Mouse (Mus musculus): ENCODE data around the gene Stx8.
A peak's percentile ranks its signal among the peaks of the same experiment; 100 is the strongest.

Gene Stx8

DNA sequence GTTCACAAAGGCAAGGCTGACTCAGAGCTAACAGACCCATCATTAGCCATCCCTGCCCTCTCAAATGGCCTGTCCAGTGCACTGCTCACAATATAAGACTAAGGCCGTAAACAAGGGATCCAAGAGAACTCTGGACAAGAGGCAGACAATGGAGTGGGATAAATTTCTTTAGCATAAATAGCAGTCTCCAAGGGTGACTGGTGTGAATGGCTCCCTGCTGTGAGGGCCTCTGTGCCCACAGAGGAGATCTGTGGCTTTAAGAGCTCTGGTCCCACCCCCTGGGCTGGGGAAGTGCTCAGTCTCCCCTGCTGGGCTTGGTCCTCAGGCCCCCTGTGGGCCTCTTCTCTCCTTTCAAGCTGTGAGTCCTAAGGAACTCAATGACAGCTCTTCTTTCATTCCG is 184.9 kb downstream of the Stx8 start:
- no peak for DNase-seq

DNA sequence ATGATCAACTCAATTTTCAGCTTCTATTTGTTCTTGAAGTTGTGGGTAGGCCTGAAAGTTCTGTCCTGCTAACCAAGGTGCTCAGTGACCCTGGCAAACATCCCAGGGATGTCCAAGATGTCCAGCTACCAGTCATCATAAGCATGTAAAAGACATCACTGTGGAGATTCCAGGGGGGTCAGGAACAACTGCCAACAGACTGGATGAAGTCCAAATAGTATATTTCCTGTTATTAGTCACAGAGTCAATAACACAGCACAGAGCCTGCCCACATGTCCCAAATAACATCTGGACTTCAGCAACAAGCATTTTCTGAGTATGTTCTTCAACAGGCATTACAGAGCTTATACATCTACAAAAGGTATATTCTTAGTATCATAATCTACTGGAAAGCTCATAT is 189.8 kb downstream of the Stx8 start:
- no peak for DNase-seq

DNA sequence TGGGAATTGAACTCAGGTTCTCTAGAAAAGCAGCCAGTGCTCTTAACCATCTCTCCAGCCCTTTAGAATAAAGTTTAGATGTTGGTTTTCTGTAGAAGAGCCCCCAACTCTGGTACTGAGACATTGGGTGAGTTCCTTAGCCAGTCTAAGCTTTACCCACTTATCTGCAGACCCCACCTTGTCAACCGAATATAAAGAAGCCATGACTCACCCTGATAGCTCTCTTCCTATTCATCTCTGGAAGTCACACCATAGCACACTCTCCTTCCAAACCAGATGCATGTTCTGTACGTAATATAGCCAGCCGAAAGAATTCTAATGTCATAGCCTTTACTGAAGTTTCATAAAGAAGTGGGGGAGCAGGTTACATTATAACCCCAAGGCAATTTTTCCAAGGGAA is 192.2 kb downstream of the Stx8 start:
- DNase-seq, result no peak

DNA sequence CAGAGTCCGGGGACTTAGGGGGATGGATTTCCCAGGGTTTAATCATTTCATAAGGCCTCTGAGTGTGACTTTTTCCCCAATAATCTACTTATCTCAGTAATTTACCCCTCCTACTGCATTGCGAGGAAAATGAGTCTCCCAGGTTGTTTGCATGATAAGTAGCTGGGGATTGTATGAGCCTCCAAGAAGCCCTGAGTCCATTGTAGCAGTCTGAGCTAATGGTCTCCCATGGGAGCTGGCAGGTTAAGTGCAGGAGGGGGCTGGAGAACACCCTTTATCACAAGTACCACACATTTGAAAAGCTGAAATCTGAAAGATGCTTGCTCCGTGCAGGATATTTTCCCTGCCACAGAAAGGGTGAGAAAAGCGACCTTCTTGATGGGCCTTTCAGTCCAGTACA is 193.9 kb downstream of the Stx8 start:
- no peak for DNase-seq

DNA sequence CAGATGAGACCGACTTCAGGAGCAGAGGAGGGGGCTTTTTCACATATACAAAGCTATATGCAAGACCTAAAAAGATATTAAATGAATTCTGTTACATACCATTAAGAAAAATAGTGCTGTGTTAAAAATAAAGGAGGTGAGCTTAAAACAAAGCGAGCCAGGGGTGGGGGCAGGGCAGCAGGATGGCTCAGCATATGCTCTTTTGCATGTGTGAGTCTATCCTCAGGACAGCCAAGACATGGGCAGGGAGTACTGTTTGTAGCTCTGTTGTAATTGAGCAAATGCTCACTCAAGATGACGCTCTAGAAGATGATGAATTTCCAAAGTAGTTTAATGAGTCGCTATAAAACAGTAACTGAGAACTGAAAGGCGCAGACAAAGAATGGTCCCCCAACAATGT is 198.4 kb downstream of the Stx8 start:
- no peak for DNase-seq

DNA sequence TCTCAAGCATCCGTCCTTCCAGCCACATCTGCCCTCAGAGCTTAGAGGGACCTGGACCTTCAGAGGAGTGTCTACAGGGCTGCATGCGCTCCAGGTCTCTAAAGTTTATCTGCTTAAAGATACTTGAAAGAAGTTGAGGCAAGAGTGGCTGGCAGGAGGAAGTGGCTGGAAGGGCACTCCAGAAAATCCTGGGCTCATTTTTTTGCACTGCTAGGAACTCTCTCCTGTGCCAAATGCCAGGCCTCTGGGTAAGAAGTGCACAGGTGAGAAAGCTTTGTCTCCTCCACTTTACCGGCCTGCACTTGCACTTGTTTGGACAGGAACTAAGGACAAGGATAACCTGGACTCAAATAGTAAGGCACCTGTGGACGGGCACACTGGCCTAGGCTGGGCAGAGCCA is 202.4 kb downstream of the Stx8 start:
- DNase-seq, result no peak

DNA sequence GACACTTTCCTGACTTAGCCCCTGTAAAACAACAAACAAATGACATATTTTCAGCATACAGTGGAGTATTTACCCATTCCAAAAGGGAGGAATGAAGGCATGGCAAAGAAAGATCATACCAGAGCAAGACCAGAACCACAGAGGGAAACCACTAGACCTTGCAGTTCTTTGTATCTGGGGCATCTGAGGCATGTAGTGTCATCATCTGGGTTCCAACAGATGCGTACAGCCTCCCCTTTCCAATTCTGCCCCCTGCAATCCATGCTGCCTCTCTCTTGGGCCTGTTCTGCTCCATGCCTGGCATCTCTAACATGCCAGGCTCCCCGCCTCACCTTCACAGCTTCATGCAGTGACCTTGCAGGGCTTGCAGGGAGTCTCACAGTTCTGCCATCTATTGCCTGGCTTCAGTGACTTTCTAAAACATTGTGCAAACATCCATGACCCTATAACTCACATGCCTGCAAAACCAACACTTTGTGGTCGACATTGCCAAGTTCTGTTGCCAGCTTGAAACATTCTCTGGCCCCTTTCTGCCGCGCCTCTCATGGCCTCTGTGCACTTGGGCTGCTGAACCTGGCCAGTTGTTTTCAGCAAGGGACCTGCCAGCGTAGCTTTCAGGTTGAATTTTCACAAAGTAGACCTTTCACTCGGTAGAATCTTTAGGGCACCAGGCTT is 206.1 kb downstream of the Stx8 start:
- no peak for DNase-seq

DNA sequence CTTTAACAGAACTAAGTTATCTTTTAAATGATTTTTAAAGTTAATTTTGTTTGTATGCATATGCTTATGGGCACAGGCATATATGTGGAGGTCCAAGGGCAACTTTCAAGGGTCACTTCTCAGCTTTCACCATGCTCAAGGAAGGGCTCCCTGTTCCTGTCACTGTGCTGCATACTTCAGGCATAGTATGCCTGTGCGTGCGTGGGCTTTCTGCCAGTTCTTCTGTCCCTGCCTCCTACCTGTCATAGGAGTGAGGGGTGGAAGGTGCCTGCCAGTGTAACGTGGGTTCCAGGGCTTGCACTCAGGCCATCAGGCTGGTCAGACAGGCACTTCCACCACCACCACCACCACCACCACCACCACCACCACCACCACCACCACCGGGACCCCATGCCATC is 206.7 kb downstream of the Stx8 start:
- peak; percentile 47 for DNase-seq

DNA sequence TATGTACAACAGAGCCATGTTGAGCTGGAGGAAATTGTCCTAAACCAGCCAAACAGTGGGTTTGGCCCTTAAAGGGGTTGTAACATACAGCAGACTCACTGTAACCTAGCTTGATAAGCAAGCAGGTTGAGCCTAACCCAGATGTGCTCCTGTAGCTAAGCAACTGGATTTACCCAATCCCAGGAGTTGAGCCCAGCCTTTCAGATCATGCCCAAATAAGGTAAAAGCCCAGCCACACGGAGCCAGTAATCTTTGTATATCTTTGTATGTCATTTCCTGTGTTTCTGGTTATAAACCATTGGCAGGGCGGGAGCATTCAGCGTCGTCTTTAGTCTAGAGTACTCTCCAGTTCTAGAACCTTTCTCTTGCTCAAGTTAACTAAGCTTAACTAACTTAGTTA is 210.6 kb downstream of the Stx8 start:
- no peak for DNase-seq

DNA sequence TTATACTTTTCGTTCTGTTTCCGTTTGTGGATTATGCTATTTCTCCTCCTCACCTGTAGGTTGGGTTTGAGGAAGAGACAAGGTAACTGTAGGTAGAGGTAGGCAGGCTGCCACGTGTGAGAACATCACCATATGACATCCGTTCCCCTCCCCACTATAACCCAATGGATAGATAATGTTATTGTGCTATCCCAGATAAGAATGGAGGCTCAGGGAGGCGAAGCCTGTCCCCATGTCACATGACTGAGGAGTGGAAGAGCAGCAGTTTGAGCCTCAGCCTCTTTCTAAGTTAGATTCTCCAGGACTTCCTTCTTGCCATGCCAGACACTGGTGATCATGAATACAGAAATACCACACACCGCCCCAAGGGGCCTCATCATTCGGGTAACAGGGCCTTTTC is 211.4 kb downstream of the Stx8 start:
- no peak for DNase-seq

DNA sequence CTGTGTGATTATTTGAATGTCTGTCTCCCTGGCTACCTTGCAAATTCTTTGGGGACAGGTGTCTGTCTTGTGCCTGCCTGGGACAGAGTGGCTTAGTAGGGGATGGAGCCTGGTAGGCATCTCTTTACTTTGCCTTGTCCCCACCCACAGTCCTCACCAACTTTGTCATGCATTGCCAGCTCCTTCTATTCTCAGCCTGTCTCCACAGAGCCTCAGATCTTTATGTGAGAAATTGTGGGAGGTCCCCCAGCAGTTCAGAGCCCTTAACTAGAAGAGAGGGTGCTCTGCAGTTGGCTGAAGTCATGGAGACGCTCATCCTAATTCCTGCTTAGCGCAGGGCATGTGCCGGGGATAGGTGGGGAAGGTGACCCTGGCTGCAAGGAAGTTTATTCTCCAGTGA is 219.7 kb downstream of the Stx8 start:
- DNase-seq, result no peak

DNA sequence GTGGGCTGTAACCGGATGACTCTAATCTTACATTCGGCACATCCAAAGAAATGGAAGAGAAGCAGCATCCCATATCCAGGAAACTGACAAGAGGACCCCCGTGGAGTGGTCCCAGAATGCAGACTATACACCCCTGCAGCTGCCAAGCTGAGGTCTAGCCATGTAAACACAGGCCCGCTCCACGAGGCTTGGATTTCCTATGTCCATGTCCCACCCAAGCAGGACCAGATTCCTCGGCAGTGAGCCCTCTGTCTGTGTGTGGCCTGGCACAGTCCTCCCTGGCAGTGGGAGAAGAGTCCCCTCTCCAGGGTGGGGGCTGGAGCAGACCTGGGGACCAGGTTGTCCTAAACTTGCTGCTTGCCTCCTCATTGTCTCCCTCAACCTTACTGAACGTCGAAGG is 221.2 kb downstream of the Stx8 start:
- no peak for DNase-seq

DNA sequence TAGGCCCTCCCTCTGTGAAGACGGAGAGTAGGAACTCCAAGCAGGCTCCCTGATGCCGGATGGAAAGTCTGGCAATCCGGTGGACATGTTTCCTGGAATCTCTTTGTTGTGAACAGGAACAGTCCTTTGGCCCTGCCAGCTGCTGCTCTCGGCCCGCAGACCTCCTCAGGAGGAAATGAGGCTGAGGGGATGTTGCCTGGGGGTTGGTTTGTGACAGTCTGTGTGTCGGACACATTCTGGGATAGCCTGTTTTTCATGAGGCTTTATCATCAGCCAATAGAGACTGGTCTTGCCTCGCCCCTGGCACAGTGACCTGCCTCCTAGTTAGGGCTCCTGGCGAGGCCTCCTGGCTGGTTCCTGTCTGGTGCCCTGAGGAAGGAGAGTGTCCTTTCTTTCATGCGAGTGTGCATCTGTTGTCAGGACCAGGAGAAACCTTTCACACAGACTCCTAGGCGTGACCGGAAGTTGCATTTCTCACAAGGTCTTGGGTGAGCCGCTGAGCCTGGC is 222.8 kb downstream of the Stx8 start:
- DNase-seq, result peak; percentile 66

DNA sequence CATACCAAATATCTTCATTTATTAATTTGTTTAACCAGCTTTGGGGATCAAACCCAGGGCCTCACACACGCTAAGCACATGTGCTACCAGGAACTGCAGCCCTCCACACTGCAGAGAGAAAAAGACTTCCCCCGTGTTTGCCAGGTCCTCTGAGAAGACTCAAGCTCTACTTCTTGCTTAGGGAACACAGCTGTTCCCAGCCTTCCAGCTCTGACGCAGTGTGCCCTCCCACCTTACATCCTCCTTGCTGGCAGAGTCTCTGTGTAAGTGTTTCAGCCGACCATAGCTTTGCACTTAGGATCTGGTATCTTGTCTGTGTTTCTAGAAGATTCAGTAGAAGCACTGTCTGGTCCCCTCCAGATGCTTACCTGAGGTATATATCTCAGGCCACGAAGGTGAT is 224.9 kb downstream of the Stx8 start:
- no peak for DNase-seq

DNA sequence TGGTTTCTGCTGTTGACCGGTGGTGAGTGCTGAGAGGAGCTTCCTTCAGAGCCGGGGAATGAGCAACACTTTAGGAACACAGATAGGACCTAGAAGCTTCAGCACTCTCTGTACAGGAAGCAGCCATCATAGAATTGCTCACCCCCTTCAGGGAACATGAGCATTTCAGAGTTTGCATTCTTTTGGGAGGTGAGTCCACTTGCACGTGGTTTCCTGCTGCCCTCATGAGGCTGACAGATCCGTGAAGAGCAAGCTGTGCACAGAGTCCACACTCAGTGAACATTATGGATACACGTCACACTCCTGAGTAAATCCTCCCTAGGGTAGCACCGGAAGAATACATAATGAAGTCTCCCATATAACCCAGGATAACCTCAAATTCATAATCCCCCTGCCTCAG is 229.2 kb downstream of the Stx8 start:
- no peak for DNase-seq

DNA sequence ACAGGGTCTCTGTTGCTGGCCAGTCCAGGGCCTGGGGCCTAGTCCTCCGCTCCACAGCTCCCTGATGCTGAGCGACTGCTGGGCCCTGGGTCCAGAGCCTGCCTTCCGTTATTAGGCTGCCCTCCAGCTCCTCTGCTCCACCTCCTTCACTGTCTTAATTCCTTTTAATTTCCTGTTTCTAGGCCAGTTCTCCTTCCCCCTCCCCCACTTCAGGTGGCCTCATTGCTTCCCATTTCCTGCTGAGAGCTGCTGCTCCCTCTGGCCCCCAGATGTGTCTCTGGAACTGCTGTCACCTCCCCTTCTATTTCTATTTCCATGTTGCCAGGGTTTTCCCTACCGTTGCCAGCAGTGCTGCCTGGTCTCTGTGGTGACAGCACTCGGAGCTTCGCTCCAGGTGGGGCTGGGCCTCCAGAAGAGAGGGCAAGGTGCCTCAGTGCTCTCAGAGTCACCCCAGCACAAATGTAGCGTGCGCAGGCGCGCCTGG is 229.7 kb downstream of the Stx8 start:
- no peak for DNase-seq

DNA sequence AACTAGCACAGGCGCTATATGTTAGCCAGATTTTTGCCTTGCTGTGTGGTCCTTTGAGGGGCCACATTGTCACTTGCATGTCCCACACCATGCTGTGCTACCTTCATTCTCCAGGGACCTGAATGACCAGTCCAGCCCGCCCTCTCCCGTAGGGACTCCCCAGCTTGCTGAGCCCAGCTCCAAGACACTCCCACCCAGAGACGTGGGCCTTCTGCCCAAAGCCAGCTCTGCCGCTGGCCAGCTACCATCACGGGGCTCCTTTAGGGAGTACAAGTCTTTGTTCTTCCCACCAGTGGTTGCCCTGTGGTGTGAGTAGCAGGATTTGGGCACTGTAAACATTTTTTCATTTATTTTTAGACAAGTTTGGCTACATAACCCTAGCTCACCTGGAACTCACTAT is 230.6 kb downstream of the Stx8 start:
- no peak for DNase-seq

DNA sequence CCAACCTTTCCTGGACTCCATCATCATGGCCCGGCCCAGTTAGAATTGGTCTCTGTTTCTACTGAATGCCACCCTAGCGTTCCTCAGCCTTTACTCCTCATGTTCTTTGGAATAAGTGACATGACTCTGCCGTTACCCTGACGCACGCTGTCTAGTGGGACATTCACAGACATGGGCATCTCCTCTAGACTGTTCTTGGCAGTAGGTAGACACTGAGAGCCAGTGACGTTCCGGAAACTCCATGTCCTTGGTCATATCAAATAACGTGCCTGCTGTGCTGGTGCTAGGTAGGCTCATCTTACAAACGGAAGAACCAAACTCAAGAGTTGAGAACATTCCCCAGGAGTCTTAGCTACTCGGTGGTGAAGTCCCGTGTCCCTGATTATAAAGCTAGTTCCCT is 231.5 kb downstream of the Stx8 start:
- no peak for DNase-seq

DNA sequence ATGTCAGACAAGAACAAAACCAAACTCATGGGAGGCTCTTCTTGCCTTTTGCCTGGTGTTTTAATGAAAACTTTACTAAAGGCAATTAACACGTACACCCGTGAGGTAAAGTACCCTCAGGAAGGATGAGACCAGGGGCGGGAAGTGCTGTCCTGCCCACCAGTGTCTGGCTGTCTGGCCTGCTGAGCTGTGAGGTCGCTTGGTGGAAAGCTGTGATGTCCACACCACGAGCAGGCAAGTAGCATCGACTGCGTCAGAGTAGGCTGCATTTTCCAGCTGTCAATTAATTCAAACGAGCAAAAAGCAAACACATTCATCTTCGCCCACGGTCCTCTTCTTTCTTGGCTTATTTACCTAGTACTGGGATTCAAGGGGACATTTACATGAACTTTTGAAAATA is 232.7 kb downstream of the Stx8 start:
- DNase-seq, result no peak

DNA sequence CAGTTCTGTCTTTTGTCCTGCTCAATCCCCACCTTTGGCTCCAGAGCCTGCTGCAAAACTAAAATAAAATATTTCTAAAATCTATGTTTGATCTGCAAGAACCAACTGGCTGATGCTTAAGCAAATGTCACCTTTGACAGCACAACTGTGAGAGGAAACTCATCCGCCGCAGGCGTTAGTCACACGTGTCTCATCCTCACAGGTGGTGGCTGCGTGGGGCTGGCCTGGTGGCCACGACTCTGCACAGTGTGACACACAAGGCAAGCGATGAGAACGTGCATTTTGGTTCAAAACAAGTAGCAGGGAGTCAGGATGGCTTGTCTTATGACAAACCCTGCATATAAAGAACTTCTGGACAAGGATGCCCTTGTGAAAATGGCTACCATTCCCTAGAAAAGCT is 233.1 kb downstream of the Stx8 start:
- no peak for DNase-seq

DNA sequence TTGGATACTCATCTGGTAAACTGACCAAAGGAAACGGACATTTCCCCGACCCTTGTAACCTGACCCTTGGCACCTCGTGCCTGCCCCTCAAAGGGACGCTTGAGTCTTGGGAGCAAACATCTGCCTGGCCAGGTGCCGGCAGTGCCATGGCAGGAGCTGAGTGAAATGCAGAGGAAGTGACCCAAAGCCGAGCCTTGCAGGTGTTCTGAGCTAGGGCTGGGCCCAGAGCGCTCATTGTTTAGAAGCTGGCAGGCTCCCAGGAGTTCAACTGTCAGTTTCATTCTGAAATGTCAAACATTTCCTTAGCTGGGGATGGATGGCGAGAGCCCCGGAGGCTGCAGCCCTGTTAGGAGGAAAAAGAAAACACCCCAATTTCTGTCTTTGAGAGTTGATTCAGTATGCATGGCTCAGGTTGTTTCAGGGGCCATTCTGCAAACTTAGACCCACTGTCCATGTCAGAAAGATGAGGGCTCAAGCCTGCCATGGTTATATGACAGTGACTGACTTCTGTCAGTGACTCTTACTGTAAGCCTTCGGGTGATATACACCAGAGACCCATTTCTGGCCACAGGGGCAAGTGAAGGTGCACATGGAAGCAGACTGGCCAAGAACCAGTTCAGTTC is 233.9 kb downstream of the Stx8 start:
- DNase-seq, result peak; percentile 69

DNA sequence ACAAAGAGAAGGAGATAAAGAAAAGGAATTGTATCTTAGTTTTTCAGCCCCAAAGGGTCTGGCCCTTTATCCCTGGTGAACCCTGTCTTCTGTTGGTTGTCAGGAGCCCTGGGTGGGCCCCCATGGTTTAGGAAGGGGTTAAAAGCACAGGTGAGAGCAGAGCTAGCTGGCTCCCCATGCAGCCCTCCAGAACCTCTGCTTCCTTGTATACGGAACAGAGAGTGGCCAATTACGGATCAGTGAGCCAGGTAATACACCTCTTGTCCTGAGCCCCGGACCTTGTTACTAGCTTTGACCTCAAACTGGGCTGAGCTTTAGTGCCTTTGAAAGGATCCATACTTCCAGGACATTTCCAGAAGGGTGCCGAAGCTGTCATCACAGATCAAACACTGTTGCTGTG is 234.5 kb downstream of the Stx8 start:
- DNase-seq, result no peak

DNA sequence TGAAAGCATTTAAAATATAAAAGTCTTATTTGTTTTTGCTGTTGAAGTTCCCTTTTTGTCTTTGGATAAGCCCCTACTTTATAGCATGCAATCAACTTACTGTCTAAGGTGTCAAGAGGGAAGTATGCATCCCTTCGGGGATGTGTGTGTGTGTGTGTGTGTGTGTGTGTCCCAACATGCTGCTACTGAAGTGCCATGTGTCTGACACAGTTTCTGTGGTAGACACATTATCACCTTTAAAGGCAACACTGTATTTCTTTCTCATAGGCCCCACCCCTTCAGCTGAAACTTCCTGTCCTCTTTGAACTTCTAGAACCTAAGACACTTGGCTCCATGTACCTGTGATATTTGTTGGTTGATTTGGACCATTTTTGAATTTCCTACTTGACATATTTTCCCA is 235.1 kb downstream of the Stx8 start:
- no peak for DNase-seq

DNA sequence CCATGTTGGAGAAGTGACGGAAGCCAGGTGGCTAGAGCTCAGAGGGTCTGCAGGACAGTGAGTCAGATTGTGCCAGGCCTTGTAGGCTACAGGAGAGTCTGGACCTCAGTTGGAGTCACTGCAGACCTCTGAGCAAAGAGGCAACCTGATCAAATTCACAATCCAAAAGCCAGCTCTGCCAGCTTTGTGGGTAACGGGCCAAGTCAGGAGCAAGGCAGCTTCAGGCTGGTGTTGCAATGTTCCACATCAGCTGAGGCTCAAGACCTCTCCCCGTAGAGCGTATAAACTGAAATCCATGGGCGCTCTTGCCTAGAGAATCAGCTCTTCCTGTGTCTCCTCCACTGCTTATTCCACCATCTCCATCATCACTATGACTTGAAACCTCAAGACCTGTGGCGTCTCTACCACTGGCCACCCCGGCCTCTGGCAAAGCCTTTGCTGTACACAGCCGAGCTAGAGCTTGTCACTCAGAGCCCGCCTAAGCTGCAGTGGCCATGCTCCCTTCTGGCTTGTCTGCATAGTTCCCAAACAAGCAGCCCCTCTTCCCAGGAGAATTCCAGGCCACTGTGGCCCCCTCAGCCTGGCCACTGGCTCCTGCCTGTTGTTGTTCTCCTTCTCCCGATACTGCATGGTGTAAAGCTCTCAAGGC is 235.9 kb downstream of the Stx8 start:
- no peak for DNase-seq

All from kidney, postnatal 10 days (tissue).